Mouse (Mus musculus): ENCODE results near the gene Prss54.
"Not testable (repeated sequence)": the region's sequence is repeated elsewhere in the genome, so short reads cannot be mapped to it uniquely, and the experiment has no call there.

GRCm38 (mm10) chr8:95606509-95606908, 30.4 kb upstream of the Prss54 start:
- TF ChIP-seq HCFC1 (IDR thresholded peaks at IDR 0.05; ENCODE audit: borderline replicate concordance, insufficient read depth, low read length); CHD2 (IDR thresholded peaks at IDR 0.05; ENCODE audit: low read depth, low read length); MAFK (IDR thresholded peaks at IDR 0.05; ENCODE audit: insufficient read depth, low read depth, low read length): not testable (repeated sequence)
